Mouse (Mus musculus): ENCODE data around the gene Olfr1206. TPM values are rescaled to one million over a fixed set of nuclear protein-coding genes. Genes with fewer than 3 reads are reported as not detected.

Olfr1206 gene
- polyA plus RNA-seq (2012; ENCODE audit: insufficient read depth, insufficient read length, missing spikeins): not detected in 2 replicates

DNA sequence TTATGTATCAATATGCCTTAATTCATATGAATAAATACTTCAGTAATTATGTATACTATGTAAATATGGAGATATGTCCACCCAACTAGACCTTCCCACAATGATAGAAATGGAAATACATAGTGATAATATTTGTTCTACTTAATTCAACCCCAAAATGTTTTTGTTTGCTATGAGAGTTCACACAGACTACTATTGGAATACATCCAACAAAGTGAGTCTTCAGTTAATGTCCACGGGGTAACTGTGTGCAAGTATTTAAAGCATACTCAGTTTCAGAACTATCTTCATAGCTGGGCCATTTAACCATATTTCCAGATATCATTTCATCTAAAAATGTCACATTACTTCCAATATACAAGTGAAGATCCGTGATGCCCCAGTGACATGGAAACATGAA, at the start of gene Olfr1206:
Gene Olfr1206, plus strand, starts transcription at position 301 of the 400 bp plus-strand sequence.
- Histone ChIP-seq H3K4me1 (ENCODE audit: control insufficient read depth, insufficient read depth, low read length) (no peaks in the 10 kb centered on the region), H3K27ac (ENCODE audit: insufficient read depth, low read depth, low read length) (no peak within 1 kb of the TSS), H3K4me3 (ENCODE audit: insufficient read depth, low read length) (no peak within 1 kb of the TSS)
- TF ChIP-seq CTCF (IDR thresholded peaks at IDR 0.05; ENCODE audit: low read depth, low read length): no peak
- TF ChIP-seq POLR2A (IDR thresholded peaks at IDR 0.05; ENCODE audit: borderline replicate concordance, low read depth, low read length): no peak

DNA sequence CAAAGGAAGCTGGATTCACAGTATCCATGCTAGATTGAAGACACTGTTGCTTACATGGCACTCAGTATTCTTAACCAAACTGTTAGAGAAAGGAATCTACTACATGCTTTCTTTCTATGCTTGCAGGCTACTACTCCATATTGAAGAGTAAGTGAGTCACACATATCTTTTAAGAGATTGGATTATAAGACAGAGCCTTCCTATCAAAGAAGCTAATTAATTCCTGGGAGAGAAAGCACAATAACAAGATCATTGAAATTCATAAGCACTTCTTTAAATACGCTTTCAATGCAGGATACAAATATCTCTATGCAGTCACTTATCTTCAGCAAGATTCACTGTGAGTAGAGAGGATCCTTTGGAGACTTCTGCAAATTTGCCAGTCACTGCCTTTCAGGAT, 48.8 kb upstream of the Olfr1206 start, which contains the start of gene Olfr1202:
Gene Olfr1202, plus strand, starts transcription at position 301 of the 400 bp plus-strand sequence.
- H3K27ac ChIP-seq (ENCODE audit: insufficient read depth, low read depth, low read length): no peak within 1 kb of the TSS
- H3K4me3 ChIP-seq (ENCODE audit: insufficient read depth, low read length): no peak within 1 kb of the TSS
- no peaks in the 10 kb centered on the region for H3K4me1 ChIP-seq (ENCODE audit: control insufficient read depth, insufficient read depth, low read length)
- no peak for TF ChIP-seq POLR2A (IDR thresholded peaks at IDR 0.05; ENCODE audit: borderline replicate concordance, low read depth, low read length)
- no peak for TF ChIP-seq CTCF (IDR thresholded peaks at IDR 0.05; ENCODE audit: low read depth, low read length)

DNA sequence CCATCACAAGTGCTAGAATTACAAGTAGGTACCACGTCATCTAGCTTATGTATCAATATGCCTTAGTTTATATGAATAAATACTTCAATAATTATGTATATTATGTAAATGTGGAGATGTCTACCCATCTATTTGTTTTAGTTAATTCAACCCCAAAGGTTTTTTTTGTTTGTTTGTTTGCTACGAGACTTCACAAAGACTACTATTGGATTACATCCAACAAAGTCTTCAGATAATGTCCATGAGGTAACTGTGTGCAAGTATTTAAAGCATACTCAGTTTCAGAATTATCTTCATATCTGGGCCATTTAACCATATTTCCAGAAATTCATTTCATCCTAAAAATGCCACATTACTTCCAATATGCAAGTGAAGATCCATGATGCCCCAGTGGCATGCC, 33.6 kb upstream of the Olfr1206 start, which contains the start of gene Olfr1205:
Gene Olfr1205, plus strand, starts transcription at position 301 of the 400 bp plus-strand sequence.
- H3K27ac ChIP-seq (ENCODE audit: insufficient read depth, low read depth, low read length): no peak within 1 kb of the TSS
- no peak for TF ChIP-seq CTCF (IDR thresholded peaks at IDR 0.05; ENCODE audit: low read depth, low read length)
- TF ChIP-seq POLR2A (IDR thresholded peaks at IDR 0.05; ENCODE audit: borderline replicate concordance, low read depth, low read length): no peak
- H3K4me3 ChIP-seq (ENCODE audit: insufficient read depth, low read length): no peak within 1 kb of the TSS
- H3K4me1 ChIP-seq (ENCODE audit: control insufficient read depth, insufficient read depth, low read length): no peaks in the 10 kb centered on the region

DNA sequence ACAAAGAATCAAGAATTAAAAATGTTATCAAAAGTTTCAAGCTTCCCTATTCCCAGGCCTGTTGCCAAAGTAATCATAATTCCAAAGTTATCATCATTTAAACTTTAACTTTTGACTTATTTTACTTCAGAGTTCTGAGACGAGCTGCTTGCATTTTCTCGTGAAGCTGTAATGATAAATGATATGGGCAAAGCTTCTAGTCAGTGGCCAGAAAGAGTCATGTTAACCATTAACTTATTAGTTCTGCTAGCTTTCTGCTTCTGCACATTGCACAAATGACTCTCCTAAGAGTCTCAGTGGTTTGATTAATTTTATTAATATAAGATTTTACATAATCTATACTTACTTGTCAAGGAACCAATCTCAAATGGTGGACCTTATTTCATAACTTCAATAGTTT, 24.6 kb upstream of the Olfr1206 start:
- Histone ChIP-seq H3K4me3 (ENCODE audit: insufficient read depth, low read length) (no peak overlapping the region), H3K4me1 (ENCODE audit: control insufficient read depth, insufficient read depth, low read length) (no peaks in the 10 kb centered on the region), H3K27ac (ENCODE audit: insufficient read depth, low read depth, low read length) (no peak overlapping the region)
- no peak for TF ChIP-seq CTCF (IDR thresholded peaks at IDR 0.05; ENCODE audit: low read depth, low read length)
- TF ChIP-seq POLR2A (IDR thresholded peaks at IDR 0.05; ENCODE audit: borderline replicate concordance, low read depth, low read length): no peak

DNA sequence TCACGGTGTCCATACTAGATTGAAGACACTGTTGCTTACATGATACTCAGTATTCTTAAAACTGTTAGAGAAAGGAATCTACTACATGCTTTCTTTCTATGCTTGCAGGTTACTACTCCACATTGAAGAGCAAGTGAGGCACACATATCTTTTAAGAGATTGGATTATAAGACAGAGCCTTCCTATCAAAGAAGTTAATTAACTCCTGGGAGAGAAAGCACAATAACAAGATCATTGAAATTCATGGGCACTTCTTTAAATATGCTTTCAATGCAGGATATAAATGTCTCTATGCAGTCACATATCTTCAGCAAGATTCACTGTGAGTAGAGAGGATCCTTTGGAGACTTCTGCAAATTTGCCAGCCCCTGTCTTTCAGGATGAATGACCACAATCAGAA, 14.0 kb upstream of the Olfr1206 start, which contains the start of gene Olfr1204:
Gene Olfr1204, plus strand, starts transcription at position 301 of the 400 bp plus-strand sequence.
- TF ChIP-seq CTCF (IDR thresholded peaks at IDR 0.05; ENCODE audit: low read depth, low read length) (no peak), POLR2A (IDR thresholded peaks at IDR 0.05; ENCODE audit: borderline replicate concordance, low read depth, low read length) (no peak)
- no peaks in the 10 kb centered on the region for H3K4me1 ChIP-seq (ENCODE audit: control insufficient read depth, insufficient read depth, low read length)

DNA sequence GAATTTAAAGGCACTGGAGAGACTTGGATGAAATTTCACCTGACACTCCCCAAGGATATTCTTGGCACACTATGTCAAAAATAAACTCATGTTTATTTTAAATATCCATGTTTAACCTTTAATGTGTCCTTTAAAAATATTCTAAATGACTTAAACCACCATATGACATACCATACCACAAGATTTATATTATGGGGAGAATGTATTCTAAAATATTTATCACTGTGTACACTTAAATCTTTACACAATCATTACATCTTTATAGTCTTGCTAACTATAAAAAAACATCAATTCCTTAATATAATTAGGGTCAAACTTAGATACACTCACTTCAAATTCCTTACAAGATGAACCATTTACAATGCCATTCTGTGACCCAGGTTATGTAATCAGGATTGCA, 39.2 kb downstream of the Olfr1206 start, which contains the start of gene Olfr1208:
Gene Olfr1208, minus strand, starts transcription at position 101 of the 400 bp plus-strand sequence.
- H3K27ac ChIP-seq (ENCODE audit: insufficient read depth, low read depth, low read length): no peak within 1 kb of the TSS
- H3K4me3 ChIP-seq (ENCODE audit: insufficient read depth, low read length): no peak within 1 kb of the TSS
- no peaks in the 10 kb centered on the region for H3K4me1 ChIP-seq (ENCODE audit: control insufficient read depth, insufficient read depth, low read length)
- TF ChIP-seq POLR2A (IDR thresholded peaks at IDR 0.05; ENCODE audit: borderline replicate concordance, low read depth, low read length): no peak
- no peak for TF ChIP-seq CTCF (IDR thresholded peaks at IDR 0.05; ENCODE audit: low read depth, low read length)

More for the DNA sequence above, 14.0 kb upstream of the Olfr1206 start, which contains the start of gene Olfr1204:
- no peak within 1 kb of the TSS for H3K27ac ChIP-seq (ENCODE audit: insufficient read depth, low read depth, low read length)
- no peak within 1 kb of the TSS for H3K4me3 ChIP-seq (ENCODE audit: insufficient read depth, low read length)

DNA sequence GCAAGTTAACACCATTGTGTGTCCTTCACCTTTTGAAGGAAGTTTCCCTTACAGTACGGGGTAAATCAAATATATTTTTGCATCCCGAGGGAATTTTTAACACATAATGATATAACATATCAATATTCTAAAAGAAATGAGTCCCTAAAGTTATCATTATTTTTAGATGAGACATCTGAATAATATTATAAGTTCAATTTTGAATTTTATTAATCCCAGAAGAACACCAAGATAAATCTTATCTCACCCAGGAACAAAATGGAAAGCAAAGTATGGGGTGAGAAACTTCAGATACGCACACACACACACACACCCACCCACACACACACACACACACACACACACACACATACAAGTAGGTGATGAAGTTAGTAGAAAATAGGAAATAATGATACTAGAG, 52.0 kb downstream of the Olfr1206 start, which contains the start of gene Olfr1209:
Gene Olfr1209, minus strand, starts transcription at position 101 of the 400 bp plus-strand sequence.
- Histone ChIP-seq H3K4me1 (ENCODE audit: control insufficient read depth, insufficient read depth, low read length) (no peaks in the 10 kb centered on the region), H3K27ac (ENCODE audit: insufficient read depth, low read depth, low read length) (no peak within 1 kb of the TSS), H3K4me3 (ENCODE audit: insufficient read depth, low read length) (no peak within 1 kb of the TSS)
- TF ChIP-seq POLR2A (IDR thresholded peaks at IDR 0.05; ENCODE audit: borderline replicate concordance, low read depth, low read length) (no peak), CTCF (IDR thresholded peaks at IDR 0.05; ENCODE audit: low read depth, low read length) (no peak)

Other genes with a start within 250 kb of the Olfr1206 start
- gene Olfr1191-ps1, start 222.7 kb upstream of the Olfr1206 start, polyA plus RNA-seq (2012; ENCODE audit: insufficient read depth, insufficient read length, missing spikeins): 0.12 TPM in 1 of 2 replicates, not detected in the other
- 0.12 TPM in 1 of 2 replicates, not detected in the other for gene Olfr1192-ps1, start 214.7 kb upstream of the Olfr1206 start, polyA plus RNA-seq (2012; ENCODE audit: insufficient read depth, insufficient read length, missing spikeins)
- gene Olfr1193, start 187.6 kb upstream of the Olfr1206 start, polyA plus RNA-seq (2012; ENCODE audit: insufficient read depth, insufficient read length, missing spikeins): 0.45 TPM in 1 of 2 replicates, not detected in the other
- not detected in 2 replicates for gene Olfr1195, start 174.0 kb upstream of the Olfr1206 start, polyA plus RNA-seq (2012; ENCODE audit: insufficient read depth, insufficient read length, missing spikeins)
- not detected in 2 replicates for gene Olfr1196, start 158.6 kb upstream of the Olfr1206 start, polyA plus RNA-seq (2012; ENCODE audit: insufficient read depth, insufficient read length, missing spikeins)
- gene Olfr1197, start 130.9 kb upstream of the Olfr1206 start, polyA plus RNA-seq (2012; ENCODE audit: insufficient read depth, insufficient read length, missing spikeins): not detected in 2 replicates
- gene Olfr1198, start 111.9 kb upstream of the Olfr1206 start, polyA plus RNA-seq (2012; ENCODE audit: insufficient read depth, insufficient read length, missing spikeins): not detected in 2 replicates
- gene Olfr1199, start 102.8 kb upstream of the Olfr1206 start, polyA plus RNA-seq (2012; ENCODE audit: insufficient read depth, insufficient read length, missing spikeins): not detected in 2 replicates
- gene Olfr1200, start 92.7 kb upstream of the Olfr1206 start, polyA plus RNA-seq (2012; ENCODE audit: insufficient read depth, insufficient read length, missing spikeins): not detected in 2 replicates
- gene Olfr1201, start 70.2 kb upstream of the Olfr1206 start, polyA plus RNA-seq (2012; ENCODE audit: insufficient read depth, insufficient read length, missing spikeins): not detected in 2 replicates
- gene Olfr1202, start 48.7 kb upstream of the Olfr1206 start, polyA plus RNA-seq (2012; ENCODE audit: insufficient read depth, insufficient read length, missing spikeins): not detected in 2 replicates
- not detected in 2 replicates for gene Olfr1205, start 33.5 kb upstream of the Olfr1206 start, polyA plus RNA-seq (2012; ENCODE audit: insufficient read depth, insufficient read length, missing spikeins)
- not detected in 2 replicates for gene Olfr1204, start 13.9 kb upstream of the Olfr1206 start, polyA plus RNA-seq (2012; ENCODE audit: insufficient read depth, insufficient read length, missing spikeins)
- not detected in 2 replicates for gene Olfr1208, start 39.1 kb downstream of the Olfr1206 start, polyA plus RNA-seq (2012; ENCODE audit: insufficient read depth, insufficient read length, missing spikeins)
- gene Olfr1209, start 51.9 kb downstream of the Olfr1206 start, polyA plus RNA-seq (2012; ENCODE audit: insufficient read depth, insufficient read length, missing spikeins): not detected in 2 replicates
- not detected in 2 replicates for gene Olfr1211, start 74.9 kb downstream of the Olfr1206 start, polyA plus RNA-seq (2012; ENCODE audit: insufficient read depth, insufficient read length, missing spikeins)
- gene Olfr1212, start 90.7 kb downstream of the Olfr1206 start, polyA plus RNA-seq (2012; ENCODE audit: insufficient read depth, insufficient read length, missing spikeins): not detected in 2 replicates
- gene Gm13762, start 117.0 kb downstream of the Olfr1206 start, polyA plus RNA-seq (2012; ENCODE audit: insufficient read depth, insufficient read length, missing spikeins): not detected in 2 replicates
- not detected in 2 replicates for gene Olfr1214, start 129.4 kb downstream of the Olfr1206 start, polyA plus RNA-seq (2012; ENCODE audit: insufficient read depth, insufficient read length, missing spikeins)
- gene Olfr1215, start 143.7 kb downstream of the Olfr1206 start, polyA plus RNA-seq (2012; ENCODE audit: insufficient read depth, insufficient read length, missing spikeins): not detected in 2 replicates
- gene Olfr1216, start 155.1 kb downstream of the Olfr1206 start, polyA plus RNA-seq (2012; ENCODE audit: insufficient read depth, insufficient read length, missing spikeins): not detected in 2 replicates
- not detected in 2 replicates for gene Olfr1217, start 168.8 kb downstream of the Olfr1206 start, polyA plus RNA-seq (2012; ENCODE audit: insufficient read depth, insufficient read length, missing spikeins)
- gene Olfr1218, start 198.0 kb downstream of the Olfr1206 start, polyA plus RNA-seq (2012; ENCODE audit: insufficient read depth, insufficient read length, missing spikeins): not detected in 2 replicates
- 0.37 TPM in 1 of 2 replicates, not detected in the other for gene Olfr1219, start 220.3 kb downstream of the Olfr1206 start, polyA plus RNA-seq (2012; ENCODE audit: insufficient read depth, insufficient read length, missing spikeins)
- gene Olfr1220, start 243.6 kb downstream of the Olfr1206 start, polyA plus RNA-seq (2012; ENCODE audit: insufficient read depth, insufficient read length, missing spikeins): not detected in 2 replicates

Measured in bone marrow macrophage, adult 2 months (primary cell).